Mouse (Mus musculus) left cerebral cortex, adult 11 months (tissue): ENCODE data around the gene Atp2c2.
A peak's percentile ranks its signal among the peaks of the same experiment; 100 is the strongest.

Source experiments
- DNase-seq: peaks from one replicate; pipeline ENCODE4 v3.0.0; 2022; ENCODE audit warnings: low spot score

The Atp2c2 gene

DNA sequence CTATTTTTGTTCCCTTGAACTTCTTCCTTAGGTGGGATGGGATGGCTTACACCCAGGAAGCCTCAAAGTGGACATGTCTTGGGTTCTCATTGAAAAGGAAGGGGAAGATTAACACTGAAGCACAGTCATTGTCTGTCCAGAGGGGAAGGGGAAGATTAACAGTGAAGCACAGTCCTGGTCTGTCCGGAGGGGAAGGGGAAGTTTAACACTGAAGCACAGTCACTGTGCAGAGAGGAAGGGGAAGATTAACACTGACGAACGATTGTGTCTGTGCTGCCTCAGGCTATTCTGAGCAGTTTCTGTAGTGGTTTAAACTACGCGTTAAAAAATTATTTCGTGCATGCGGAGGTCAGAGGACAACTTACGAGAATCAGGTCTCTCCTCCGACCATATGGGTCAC lies 7.3 kb downstream of the Atp2c2 start:
- no peak for DNase-seq

DNA sequence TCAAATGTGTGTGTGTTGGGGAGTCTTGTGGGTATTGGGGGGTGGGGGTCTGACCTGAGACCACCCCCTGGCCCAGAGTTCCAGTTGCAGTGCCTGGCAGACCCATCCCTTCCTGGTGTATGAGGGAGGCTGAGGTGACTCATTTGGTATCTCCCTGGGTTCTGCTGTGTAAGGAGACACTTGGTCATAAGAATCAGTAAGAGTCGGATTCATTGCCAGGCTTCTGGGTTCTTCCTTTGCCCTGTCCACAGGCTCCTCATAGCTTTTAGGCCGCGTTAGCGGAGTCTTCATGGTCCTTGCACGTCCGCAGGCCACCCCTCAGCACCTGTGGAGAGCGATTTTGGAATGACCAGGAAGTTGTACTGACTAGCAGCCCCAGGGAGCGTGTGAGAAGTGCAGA lies 8.7 kb downstream of the Atp2c2 start:
- no peak for DNase-seq

DNA sequence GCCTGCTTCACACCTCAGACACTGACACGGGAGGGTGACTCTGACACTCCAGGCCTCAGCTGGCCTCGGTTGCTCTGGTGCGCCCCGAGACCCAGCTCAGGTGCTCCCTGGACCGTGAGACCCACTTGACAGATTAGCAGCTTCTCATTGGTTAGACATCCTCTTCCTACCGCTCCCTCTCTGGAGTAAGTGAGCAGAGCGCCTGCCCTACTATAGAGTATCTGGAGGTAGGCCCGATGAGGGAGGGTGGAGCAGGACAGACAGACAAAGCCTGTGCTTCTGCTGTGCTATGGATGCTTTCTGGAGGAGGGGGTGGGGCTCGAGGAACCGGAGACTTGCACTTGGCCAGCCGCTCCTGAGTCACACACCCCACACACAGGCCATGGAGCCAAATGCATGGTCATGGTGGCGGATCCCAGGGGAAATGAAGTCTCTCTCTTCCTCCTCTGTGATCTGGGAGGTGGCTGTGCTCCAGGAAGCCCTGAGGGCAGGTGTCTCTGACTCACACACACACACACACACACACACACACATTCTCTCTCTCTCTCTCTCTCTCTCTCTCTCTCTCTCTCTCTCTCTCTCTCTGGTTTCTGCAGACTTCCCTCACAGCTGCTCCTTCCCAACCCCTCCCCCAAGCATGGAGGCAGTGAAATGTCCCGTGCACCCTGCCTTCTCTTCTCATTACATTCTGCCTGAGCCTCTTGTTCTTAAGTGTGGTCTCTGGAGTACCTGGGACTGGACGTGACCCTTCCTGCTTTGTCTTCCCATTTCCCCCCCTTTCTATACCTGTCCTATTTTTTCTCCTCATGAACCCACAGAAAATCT lies 9.3 kb downstream of the Atp2c2 start:
- no peak for DNase-seq

DNA sequence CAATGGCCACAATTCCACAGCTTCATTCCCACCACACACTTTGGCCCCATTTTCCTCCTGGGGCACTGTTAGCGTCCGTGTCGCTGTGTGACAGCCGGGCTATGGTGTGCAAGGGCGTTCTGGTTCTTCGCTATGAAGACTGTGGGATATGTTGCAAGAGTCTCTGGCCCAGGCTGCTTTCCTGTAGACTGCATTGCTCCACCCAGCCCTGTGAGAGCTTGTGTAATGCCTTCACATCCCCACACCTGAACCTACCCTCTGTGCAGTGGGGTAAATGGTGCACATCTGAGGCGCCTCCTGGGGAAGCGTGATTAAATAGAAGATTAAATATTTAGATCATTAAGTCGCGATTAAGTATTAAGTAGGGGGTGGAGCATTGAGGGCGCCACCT lies 9.9 kb downstream of the Atp2c2 start:
- no peak for DNase-seq

DNA sequence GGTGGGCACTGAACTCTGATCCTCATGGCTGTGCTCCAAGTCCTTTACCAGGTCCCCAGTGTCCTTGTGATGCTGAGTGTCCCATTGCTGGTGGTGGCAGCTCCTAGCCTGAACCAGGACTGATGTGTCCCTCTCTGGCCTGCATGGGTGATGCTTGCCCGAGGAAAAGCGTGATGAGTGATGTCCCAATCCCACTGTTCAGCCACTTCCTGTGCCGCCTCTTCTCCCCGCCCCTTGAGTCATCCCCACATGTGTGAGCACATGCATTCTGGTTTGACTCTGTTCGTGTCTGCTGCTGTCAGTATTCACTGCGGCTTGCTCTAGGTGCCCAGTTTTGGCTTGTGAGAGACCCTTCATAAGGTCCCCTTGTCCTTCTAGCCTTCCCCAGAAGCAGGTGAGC lies 12.4 kb downstream of the Atp2c2 start:
- DNase-seq: no peak

DNA sequence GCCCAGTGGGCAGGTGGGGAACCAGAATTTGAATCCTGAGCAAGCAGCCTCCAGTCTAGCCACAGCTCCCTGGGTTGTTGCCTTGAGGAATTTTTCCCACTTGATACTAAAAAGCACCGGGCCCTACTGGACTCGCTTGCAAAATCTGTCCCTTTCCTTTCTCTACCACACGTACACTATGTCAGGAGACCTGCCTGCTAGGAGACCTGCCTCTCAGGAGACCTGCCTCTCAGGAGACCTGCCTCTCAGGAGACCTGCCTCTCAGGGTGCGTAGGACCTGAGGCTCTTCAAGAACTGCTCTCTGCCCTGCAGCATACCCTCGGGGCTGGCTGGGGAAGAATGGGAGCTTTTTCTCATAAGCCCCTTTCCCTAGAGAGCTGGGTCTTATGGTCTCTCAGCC lies 13.6 kb downstream of the Atp2c2 start:
- DNase-seq: no peak

DNA sequence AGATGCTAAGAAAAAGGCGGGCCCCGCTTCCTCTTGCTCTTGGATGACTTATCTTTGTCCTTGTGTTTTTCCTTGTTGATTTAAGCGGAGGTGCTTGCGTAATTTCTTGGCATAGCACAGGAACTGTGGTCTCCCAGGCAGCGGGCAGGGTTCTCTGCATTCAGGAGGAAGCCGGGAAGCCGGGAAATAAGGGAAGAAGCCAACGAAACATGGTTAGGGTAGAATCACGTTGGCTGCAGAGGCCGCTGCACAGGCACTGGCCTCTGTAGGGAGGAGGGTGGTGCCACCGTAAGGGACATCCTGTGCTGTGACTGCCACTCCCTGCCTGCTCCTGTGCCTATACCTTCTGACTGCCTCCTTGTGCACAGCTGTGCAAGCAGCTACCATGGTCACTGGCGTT lies 15.4 kb downstream of the Atp2c2 start:
- DNase-seq: no peak

DNA sequence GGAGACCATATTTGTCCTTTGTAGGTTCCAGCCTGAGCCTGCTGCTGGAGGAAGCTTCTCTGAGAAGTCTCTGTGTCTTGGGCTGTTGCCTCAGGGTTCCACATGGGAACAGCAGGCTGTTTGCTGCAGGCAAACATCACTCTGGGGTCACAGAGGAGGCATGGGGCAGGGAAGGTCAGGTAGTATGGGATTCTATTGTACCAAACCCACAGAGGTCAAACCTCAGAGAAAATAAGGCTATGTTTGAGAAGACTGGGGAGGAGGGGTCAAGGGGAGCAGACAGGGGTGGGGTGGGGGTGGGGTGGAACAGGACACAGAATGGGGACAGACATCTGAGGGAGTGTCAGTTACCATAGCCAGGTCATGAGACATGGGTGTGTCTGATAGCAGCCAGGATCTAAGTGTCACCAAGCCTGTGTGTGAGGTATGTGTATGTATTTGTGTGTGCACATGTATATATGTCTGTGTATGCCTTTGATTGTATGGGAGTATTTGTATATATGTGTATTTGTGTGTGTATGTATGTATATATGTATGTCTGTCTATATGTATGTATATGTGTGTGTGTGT lies 17.0 kb downstream of the Atp2c2 start:
- no peak for DNase-seq

DNA sequence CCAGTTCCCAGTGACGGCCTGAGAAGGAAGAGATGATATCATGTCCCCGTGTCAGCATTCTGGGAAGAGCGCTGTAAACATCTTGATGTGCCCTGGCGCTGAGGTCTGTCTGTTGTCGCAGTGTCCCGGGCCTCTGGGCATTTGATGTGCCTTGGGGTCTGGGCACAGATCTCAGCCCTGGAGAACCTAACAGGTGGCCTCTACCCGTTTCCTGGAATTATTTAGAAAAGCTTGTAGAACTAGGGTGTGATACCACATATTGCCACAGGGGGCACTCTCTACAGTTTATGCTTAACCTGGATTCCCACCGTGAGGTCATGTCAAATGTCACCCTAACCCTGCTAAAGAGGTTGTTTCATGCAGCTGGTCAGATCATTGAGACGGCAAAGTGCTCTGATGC lies 18.0 kb downstream of the Atp2c2 start:
- DNase-seq: no peak

DNA sequence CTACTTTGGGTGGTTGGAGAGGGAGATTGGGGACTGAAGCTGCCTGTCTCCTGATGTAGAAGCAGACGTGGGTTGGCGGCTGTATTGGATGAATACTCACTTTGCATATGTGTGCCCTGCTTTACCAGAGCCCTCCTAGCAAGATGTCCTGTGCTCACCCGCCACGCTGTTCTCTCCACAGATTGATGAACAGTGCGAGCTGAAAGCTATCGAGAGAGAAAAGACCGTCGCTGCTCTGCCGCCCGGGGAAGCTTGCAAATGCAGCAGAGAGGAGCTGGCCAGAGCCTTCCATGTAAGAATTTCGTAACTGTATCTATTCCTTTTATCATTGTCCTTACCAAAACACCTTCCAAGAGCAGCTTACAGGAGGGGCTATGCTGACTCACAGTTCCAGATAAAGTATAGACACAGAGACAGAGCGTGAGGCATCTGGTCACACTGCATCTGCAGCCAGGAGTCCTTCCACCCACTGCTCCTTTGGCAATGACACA lies 19.2 kb downstream of the Atp2c2 start:
- DNase-seq: peak; percentile 11

DNA sequence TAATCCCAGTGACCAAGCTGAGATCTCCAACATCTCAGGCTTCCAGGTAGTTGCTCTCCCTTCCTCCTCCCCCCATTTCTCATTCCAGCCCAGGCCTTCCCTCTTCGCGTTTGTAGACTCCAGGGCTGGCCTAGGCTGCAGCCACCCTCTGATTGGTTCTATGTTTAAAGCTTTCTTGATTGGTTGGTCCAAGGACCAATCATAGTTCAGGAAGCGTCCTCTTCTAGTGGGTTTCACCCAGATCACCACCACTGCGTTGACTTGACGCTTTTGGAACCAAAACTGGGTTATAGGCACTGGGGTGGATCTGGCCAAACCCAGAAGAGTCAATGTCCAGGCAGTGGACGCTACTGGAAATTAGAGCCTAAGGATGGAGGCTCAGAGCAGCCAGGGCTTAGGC lies 22.5 kb downstream of the Atp2c2 start:
- DNase-seq: no peak

DNA sequence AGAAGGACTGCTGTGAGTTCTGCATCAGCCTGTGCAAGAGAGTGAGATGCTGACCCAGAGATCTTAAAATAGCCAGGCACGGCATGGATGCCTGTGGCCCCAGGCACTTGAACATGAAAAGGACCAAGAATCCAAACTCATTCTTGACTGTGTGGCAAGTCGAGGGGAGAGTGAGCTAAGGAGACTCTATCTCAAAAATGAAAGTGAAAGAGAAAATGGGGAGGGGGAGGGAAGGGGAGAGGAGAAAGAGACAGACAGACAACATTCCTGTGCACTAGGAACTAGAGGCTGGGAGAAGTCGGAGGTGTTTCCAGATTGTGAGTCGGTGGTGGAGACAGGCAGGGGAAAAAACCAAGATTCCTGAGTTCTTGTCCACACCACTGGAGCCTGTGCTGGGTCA lies 23.9 kb downstream of the Atp2c2 start:
- DNase-seq: no peak

DNA sequence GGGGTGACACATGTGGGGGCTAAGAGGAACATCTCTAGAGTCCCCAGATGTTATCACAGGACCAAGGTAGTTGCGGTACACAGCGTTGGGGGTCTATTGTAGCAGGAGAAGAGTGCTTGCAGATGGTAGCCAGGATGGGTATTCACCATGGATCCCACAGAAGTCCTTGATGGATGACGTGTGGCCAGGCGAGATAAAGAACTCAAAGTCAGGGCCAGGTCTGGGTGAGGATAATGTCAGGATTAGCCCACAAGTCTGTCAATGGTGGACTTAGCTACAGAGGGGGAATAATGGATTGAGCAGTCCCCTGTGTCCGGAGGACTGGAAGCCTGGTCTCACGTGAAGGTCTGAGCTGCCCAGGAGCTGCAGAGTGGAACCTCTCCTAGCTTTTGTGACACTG lies 24.8 kb downstream of the Atp2c2 start:
- DNase-seq: no peak

DNA sequence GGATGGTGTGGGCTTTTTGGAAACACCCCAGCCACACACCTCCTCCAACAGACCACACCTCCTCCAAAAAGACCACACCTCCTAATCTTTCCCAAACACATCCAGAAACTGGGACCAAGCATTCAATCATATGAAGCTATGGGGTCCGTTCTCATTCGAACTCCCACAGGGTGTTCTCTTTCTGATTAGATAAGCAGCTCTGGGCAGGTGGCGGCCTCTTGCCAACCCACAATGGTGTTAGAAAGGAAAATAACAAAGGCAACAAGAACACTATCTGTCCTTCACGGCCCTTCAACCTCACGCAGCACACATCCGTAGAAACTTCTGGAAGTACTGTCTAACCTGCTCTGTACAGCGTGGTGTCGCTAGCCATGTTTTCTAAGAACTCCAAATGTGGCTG lies 27.3 kb downstream of the Atp2c2 start:
- no peak for DNase-seq

DNA sequence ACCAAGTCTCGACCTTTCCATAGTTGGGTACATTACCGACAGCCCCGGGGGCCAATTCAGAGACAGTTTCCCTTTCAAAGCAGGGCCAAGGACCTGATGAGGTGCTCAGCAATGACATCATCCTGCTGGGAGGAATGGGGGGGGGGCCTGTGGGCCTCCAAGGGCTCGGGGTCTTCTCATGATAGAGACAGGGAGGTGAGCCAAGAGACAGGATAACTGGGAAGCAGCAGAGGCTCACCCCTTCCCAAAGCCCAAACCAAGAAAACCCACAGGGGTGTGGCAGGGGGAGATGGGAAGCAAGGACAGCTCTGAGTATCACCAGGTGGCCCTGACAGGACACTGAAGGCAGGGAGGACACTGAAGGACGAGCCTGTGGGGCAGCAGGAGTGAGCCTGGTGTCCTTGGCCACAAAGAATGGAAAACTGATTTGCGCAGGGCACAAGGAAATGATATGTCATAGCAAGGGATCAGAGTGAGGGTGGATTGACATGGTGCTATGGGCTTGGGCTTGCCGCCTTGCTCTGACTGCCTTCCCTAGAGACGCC lies 28.6 kb downstream of the Atp2c2 start:
- DNase-seq: no peak

DNA sequence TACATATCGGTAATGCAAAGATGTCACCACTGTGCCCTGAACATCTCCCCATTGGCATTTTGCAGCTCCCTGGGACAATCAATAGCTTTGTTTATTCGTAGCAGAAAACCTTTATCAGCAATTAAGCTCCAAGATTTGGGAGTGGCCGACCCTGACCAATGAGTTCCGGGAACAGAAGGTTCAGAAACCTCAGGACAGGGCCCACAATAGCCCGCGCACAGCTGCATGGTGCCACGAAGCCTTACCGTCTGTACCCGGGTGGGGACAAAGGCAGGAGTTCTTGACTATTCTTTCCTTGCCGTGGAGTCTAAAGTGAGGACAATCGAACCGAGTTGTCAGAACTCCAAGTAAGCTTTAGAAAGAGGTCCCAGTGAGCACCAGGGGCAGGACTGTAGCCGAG lies 32.3 kb downstream of the Atp2c2 start:
- DNase-seq: no peak

DNA sequence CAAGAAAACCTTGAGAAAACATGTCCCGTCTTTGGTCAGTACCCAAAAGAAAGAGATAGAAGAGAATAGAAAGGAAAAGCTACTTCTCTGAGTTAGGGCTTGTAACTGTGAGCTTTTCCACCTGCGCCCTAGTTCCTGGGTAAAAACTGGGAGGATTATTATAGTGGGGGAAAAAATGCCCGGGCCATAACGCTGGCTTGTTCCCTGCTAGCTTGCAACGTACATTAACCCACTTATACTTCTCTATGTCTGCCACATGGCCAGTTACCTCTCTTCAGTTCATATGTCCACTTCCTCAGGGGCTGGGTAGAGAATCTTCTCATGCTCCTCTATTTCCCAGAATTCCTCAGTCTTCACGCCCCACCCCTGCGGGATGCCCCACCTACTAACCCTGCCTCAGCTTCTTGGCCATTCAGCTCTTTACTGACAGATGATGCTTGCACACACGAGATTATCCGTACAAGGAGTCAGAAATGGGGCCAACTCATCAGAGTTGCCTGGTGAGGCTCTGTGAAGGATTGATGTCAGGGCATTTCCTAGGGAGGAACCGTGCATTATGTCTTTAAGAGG lies 36.6 kb downstream of the Atp2c2 start:
- no peak for DNase-seq

DNA sequence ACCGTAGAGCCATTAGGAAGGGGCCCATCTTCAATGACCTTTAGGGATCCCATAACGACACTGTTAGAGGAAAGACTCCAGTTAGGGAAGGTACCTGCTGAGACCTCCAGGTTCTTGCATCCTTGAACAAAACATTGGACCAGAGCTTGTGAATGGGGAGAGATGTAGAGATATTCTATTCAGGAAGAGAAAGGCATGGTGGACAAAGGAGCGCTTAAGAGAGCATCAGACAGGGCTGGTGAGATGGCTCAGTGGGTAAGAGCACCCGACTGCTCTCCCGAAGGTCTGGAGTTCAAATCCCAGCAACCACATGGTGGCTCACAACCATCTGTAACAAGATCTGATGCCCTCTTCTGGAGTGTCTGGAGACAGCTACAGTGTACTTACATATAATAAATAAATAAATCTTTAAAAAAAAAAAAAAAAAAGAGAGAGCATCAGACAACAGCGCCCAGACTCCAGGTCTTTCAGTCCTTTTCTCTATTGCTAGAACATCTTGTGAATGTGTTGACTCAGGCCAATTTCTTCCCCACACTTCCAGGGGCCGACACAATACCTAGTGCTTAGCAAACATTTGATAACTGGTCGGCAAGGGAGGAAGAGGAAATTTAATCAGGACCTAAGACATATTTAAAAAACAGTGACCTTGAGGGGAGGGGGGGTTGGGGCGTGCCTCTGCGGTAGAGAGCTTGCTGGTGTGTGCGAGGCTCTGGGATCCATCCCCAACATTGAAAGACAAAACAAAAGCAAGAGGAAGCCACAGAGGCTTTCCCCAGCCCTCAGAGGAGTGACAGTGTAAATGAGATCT lies 37.5 kb downstream of the Atp2c2 start:
- no peak for DNase-seq

DNA sequence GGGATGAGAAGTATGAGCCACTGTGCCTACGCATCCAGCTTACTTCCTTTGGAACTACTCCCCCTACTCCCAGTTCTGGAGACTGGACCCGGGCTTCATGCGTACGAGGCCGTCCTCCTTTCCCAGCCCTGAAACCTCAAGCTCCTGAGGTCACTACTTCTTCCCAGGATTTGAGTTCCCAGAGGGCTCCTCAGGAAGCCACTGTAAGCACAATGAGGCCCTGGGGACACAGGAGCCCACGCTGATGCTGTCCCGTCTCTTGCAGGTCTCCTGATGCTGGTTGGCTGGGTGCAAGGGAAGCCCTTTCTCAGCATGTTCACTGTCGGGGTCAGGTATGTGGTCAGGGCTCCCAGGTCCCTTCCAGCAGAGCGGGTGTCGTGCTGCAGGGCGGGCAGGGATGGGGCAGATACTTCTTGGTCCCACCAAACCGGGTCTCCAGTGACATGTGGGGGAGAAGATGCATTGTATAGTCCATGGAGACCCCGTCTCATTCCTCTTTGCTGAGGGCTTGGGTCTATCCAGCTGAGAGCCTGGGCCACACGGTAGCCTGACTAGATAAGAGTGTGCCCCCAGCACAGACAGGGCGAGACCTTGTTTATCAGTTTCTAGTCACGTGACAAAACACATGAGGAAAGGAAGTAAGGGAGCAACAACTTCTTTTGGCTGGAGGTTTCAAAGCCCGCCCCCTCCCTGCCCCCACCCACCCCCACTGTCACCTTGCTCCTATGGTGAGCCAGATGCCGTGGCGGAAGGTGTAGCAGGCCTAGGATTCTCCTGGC lies 38.5 kb downstream of the Atp2c2 start:
- no peak for DNase-seq

DNA sequence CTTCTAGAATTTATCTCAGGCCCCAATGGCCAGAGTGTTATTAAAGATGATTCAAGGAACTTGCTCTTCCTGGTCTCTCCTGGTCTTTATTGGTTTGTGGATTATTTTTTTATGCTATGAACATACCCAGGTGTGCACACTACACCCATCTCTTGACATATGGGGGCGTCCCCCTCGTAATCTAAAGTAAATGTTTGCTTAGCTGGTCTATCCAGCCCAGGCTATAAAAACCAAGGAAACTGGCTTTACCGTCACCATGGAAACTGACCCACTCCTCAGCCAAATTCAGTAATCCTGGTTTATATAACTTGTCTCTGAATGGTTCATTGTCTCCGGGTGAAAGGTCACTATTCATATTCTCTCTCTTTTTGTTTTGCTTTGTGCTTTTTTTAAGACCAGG lies 40.8 kb downstream of the Atp2c2 start:
- no peak for DNase-seq

DNA sequence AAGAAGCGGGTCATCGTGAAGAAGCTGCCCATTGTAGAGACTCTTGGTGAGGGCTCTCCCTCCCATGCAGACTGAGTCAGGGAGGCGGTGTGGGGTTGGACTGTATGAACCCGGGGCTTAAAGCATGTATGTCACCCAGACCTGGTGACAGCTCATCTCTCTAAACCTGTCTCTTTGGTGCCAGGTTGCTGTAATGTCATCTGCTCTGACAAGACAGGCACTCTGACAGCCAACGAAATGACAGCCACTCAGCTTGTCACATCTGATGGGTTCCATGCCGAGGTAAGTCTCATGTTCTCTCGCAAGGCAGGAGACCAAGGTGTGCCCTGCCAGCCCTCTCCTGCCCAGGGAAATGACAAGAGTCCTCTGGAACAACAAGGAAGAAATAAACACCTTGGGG lies 42.6 kb downstream of the Atp2c2 start:
- DNase-seq: no peak
